Mouse (Mus musculus) gastrocnemius, postnatal 25 days (tissue): ENCODE data around the gene Atp6v1fnb. TPM values are rescaled to one million over a fixed set of nuclear protein-coding genes. Genes with fewer than 3 reads are reported as not detected.
A peak's percentile ranks its signal among the peaks of the same experiment; 100 is the strongest.

Experiments used
- DNase-seq: peaks from one replicate; pipeline ENCODE4 v3.0.0; 2022
- long read RNA-seq, 2 experiments: library from polyadenylated mRNA; stranded (forward); transcript quantifications; one replicate each; pipeline ENCODE4 v2.0.0; 2021
- total RNA-seq, 2 experiments: library from RNA; stranded (reverse); gene quantifications; 1 replicate in 1 of 2; 2 replicates in 1 of 2; pipeline ENCODE4 v1.2.3; 2021

Gene Atp6v1fnb
- not detected for total RNA-seq
- long read RNA-seq, experiment 1 = 0 reads
- long read RNA-seq, experiment 2 = 0 reads

- DNase-seq = no peak
These were observed at the start of gene Atp6v1fnb for GRCm38 (mm10) chr6:29471137-29471536. Gene Atp6v1fnb, plus strand, starts transcription at chr6:29471437.

DNA sequence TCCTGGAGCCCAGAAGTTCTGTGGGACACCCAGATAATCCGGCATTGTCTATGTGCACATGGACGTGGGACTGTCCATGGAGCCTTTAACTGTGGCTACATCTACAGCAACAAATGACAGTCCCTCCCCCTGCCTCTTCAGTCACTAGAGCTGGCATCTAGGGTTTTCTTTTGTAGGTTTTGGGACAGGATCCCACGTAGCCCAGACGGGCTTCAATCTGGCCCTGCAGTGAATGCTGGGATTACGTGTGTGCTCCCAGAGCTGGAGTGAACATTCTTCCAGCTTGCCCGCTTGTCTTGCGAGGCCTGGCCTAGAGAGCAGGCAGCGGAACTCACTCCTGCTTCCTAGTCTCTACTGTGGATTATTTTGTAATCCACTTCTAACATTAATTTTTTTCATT, 46.1 kb upstream of the Atp6v1fnb start:
- DNase-seq = no peak

- no peak for DNase-seq
These were observed 44.9 kb upstream of the Atp6v1fnb start for GRCm38 (mm10) chr6:29426331-29426730.

DNA sequence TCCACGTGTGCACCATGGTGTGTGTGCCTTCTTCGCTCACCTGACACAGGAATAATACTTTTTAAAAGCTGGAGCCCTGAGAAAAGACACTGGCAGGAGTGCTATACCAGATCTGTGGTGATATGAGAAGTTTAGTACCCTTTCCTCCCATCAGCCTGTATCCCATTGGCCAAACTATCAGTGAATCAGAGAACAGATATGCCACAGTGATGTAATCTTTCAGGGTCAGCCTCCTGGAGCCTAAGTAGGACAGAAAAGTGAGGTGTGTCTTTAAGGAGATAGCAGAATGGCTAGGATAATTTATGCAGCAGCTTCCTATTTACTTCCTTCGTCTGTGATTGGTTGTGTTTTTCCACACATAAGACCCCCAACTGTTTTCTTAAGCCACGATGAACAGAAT, 43.1 kb upstream of the Atp6v1fnb start:
- no peak for DNase-seq

GRCm38 (mm10) chr6:29430681-29431420, 40.4 kb upstream of the Atp6v1fnb start:
- DNase-seq = peak; percentile 83

- peak; percentile 75 for DNase-seq
These were observed 39.8 kb upstream of the Atp6v1fnb start for GRCm38 (mm10) chr6:29431473-29431872.

DNA sequence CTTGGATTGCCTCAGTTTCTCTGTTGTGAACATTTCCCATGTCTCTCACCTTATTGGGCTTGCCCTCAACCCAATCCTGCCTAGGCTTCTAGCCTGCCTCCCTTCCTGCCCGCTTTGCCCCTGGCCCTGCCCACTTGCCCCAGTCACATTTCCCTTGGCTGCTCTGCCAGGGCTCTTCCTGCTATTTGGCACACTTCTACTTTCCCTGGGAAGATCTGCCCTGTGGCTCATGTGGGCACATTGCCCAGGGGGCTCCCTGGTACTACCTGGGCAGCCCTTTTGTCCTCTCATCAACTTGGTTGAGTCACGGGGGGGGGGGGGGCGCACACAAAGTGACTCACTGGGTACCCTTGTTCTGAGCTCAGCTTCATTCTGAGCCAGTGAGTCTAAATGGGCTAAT, 39.1 kb upstream of the Atp6v1fnb start:
- DNase-seq = peak; percentile 48

- no peak for DNase-seq
These were observed 38.6 kb upstream of the Atp6v1fnb start for GRCm38 (mm10) chr6:29432676-29433037.

DNA sequence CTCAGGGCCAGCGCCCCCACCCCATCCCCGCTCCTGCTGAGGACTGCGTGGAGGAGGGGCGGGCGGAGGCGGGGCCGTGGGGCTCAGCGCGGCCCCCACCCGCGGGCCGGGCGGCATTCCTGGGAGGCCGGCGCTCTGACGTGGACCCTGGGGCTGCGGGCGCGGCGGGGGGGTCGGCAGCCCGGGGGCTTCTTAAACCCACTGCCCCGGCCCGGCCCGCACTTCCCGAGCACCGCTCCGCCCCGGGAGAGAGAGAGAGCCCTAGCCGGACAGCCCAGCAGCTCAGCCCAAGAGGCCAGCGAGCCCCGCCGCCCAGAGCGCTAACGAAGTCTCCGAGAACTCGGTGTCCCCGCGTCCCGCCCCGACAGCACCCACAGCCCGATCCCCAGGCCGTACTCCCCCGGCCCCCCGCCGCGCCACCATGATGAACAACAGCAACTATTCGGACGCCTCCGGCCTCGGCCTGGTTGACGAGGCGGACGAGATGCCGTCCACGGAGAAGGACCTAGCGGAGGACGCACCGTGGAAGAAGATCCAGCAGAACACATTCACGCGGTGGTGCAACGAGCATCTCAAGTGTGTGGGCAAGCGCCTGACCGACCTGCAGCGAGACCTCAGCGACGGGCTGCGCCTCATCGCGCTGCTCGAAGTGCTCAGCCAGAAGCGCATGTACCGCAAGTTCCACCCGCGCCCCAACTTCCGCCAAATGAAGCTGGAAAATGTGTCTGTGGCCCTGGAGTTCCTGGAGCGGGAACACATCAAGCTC, 38.0 kb upstream of the Atp6v1fnb start, which contains the start of gene Flnc:
TSS of gene Flnc (plus strand) at position 219 of the 766 bp plus-strand sequence.
- peak; percentile 71 for DNase-seq

DNA sequence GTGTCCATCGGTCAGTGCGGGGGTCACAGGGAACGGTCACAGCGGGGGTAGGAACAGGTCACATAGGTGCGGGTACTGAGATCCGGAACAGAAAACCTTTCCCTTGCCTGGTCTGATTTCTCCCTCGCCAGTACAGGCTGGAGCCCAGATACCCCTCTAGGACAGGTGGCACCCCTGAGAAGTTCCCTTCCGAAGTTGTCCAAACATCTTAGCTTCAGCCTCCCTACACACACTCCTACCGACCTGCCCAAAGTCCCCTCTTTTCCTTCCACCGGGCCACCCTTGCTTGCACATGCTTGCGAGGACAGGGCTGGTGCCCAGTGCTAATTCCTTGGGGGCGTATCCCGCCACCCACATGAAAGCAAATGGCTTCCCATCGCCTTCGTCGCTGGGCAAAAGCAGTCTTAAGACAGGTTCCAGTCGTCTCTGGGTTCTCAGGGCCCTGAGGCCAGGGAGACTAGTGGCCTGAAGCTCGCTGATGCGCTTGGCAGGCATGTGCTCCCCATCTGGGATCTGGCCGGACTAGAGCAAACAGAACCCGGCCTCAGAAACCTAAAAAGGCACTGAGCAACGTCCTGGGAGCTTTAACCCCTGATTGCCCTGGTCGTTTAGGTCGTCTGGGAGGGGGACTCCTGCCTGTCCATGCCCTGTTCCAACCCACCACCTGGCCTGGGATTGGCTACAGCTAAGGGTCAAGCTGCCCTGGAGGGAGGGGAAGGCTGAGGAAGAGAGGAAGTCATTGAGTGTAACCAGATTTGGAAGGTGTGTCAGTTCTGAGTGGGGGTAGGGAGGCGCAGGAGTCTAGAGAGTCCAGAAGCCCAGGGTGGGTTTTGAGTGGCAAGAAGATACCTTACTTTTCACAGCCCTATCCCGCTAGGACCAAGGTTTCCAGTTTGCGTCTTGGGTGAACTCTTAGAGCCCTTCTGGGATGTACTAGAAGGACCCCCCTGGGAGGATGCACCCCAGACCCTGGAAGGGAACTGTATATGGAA, 37.1 kb upstream of the Atp6v1fnb start:
- peak; percentile 85 for DNase-seq

DNA sequence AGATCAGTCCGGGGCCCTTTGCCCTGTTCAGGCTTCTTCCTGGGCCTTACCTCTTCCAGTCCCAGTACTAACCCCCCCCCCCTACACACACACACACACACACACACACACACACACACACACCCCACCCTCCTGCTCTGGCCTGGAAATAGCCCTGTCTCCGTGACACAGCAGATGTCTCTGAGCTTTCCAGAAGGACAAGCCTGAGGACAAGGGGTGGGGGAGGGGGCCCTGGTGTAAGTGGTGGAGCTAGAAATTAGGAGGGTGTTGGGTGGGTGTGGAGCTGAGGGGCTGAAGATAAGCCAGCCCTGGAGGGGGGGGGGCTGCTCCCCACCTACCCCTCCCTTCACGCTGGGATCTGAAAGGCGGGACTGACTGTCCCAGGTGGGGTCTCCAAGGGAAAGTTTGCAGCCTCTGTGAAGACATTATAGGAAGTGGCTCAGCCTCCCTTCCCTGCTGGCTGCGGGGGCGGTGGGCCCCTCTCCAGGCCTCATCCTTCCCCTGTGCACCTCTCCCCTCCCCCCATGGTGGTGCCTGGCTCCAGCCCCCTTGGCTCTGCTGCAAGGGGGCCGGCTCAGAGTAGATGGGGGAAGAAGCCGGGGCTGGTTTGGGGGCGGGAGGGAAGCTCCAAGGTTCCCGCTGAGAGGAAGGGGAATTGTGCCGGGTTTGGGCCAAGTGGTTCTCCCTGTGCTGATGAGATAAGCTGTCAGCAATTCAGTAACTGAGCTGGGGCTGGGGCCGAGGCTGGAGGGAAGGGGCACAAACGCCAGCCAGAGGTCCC, 36.1 kb upstream of the Atp6v1fnb start:
- peak; percentile 79 for DNase-seq

DNA sequence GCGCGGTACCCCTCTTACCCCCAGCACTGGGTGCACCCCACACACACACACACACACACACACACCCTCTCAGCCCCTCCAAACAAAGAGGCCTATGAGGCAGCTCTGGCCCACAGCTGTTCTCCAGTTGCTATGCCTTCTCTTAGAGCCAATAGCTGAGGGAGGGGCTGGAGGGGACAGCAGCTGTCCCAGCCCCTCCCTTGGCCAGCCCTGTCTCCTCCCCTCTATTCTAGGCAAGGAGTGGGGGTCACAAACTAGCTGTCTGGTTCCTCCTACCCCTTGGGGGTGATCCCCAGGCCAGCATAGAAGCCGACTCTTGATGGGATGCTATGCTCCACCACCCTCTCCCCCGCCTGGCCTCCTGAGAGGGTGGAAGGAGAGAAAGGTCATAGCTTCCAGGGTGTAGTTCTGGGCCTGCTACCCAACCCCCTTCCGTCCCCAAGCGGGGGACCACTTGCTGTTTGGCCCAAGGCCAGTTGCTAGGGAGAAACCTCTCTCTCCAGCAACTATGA, 35.2 kb upstream of the Atp6v1fnb start:
- peak; percentile 69 for DNase-seq

DNA sequence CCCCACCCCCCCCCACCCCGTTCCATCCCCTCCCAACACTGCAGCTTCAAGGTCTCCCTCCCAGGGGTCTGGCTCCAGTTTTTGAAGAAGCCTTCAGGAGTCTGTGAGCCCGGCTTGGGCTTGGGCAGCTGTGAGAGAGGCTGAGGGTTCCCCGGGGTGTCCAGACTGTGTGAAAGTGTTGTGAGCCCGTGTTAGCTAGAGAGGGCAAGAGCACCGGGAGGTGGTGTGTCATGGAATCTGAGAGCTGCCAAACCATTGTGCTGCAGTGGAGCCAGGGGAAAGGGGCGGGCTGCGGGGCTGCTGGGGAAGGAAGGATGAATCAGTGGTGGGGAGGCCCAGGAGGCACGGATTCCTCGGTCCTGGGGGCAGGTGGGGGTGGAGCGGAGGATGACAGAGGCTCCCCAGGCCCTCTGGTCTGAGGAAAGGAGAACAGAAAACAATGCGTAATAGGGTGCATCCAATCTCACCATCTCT, 34.7 kb upstream of the Atp6v1fnb start:
- DNase-seq = peak; percentile 76

GRCm38 (mm10) chr6:29439251-29439650, 32.0 kb upstream of the Atp6v1fnb start:
- peak; percentile 76 for DNase-seq

GRCm38 (mm10) chr6:29439789-29440188, 31.4 kb upstream of the Atp6v1fnb start:
- no peak for DNase-seq

GRCm38 (mm10) chr6:29444773-29445172, 26.5 kb upstream of the Atp6v1fnb start:
- no peak for DNase-seq

DNA sequence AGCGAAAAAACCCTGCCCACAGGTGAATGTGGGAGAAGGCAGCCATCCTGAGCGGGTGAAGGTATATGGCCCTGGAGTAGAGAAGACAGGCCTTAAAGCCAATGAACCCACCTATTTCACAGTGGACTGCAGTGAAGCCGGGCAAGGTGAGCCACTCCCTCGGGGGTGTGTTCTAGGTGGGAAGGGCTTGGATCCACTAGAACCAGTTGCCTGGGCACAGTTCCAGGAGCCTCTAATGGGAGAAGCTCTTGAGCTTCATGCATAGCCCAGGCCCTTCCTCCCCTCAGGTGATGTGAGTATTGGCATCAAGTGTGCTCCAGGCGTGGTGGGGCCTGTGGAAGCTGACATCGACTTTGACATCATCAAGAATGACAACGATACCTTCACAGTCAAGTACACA, 25.9 kb upstream of the Atp6v1fnb start:
- DNase-seq = no peak

DNA sequence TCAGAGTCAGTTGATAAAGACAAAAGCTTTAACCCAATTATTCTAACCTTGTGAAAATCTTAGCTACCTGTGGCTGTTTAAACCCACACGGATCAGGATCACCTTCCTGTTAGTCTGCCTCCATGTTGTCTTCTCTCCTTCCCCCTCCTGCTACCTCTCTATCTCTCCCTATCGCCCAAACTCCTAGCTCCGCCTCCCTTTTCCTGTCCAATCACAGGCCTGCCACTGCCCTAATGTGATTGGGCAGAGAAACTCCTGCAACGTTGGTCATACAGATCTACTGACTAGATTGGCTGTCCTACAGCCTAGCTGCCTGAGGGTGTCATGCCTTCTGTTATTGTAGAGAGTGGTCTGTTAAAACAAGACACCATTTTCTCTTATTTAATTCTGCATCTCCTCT, 21.4 kb upstream of the Atp6v1fnb start:
- DNase-seq = no peak

GRCm38 (mm10) chr6:29450667-29451066, 20.6 kb upstream of the Atp6v1fnb start:
- no peak for DNase-seq

- no peak for DNase-seq
These were observed 9.7 kb upstream of the Atp6v1fnb start for GRCm38 (mm10) chr6:29461502-29461901.

- DNase-seq = no peak
These were observed 7.8 kb upstream of the Atp6v1fnb start for GRCm38 (mm10) chr6:29463388-29463787.
